Mouse (Mus musculus) lung, embryonic 15.5 days (tissue): ENCODE measurements around the gene Arl15. TPM values are rescaled to one million over a fixed set of nuclear protein-coding genes. Genes with fewer than 3 reads are reported as not detected.

Experiments used
- ATAC-seq: fragments of 200-750 bp; cut with Nextera tagmentation; 2 replicates; pipeline ENCODE4 v1.8.0; 2017; ENCODE audit warnings: moderate number of reproducible peaks, borderline replicate concordance; ENCODE audit not compliant: low FRiP score, low TSS enrichment; ENCODE audit errors: extremely low read depth
- H3K27ac ChIP-seq: fragments of 300-500 bp; sonication (generic); 2 replicates; pipeline ENCODE4 v1.5.1; 2015; ENCODE audit warnings: moderate library complexity, mild to moderate bottlenecking, inconsistent platforms
- H3K27me3 ChIP-seq: fragments of 300-500 bp; sonication (generic); 2 replicates; pipeline ENCODE4 v1.6.1; 2015; ENCODE audit warnings: inconsistent platforms
- H3K36me3 ChIP-seq: fragments of 300-500 bp; sonication (generic); 2 replicates; pipeline ENCODE4 v1.6.1; 2015; ENCODE audit warnings: inconsistent platforms
- H3K4me1 ChIP-seq: fragments of 300-500 bp; sonication (generic); 2 replicates; pipeline ENCODE4 v1.6.1; 2015; ENCODE audit warnings: inconsistent platforms
- H3K4me2 ChIP-seq: fragments of 300-500 bp; sonication (generic); 2 replicates; pipeline ENCODE4 v1.6.1; 2015; ENCODE audit warnings: inconsistent platforms, mild to moderate bottlenecking, moderate library complexity
- H3K4me3 ChIP-seq: fragments of 300-500 bp; sonication (generic); 2 replicates; pipeline ENCODE4 v1.5.1; 2015; ENCODE audit warnings: mild to moderate bottlenecking, inconsistent platforms
- H3K9ac ChIP-seq: fragments of 300-500 bp; sonication (generic); 2 replicates; pipeline ENCODE4 v1.6.1; 2015; ENCODE audit warnings: inconsistent platforms
- H3K9me3 ChIP-seq: fragments of 300-500 bp; sonication (generic); 2 replicates; pipeline ENCODE4 v1.6.1; 2016; ENCODE audit warnings: inconsistent platforms
- WGBS: fragments of 180-500 bp; shearing (Covaris S2); methylation state at CpG from one replicate; pipeline ENCODE4 v1.1.7; 2015; 5-methylcytosine and 5-hydroxymethylcytosine counted together
- polyA plus RNA-seq: library from polyadenylated mRNA; unstranded; fragments of >200 nt; fragmentation: Nextera tagmentation; extraction: Ambion mirVana; gene quantifications from 2 replicates; pipeline ENCODE4 v1.2.1, GENCODE M21; 2015

Gene Arl15
- polyA plus RNA-seq, 1 experiment from 2014 or later: 10.6 TPM

- Histone ChIP-seq H3K27me3 (no peaks in the 10 kb centered on the region), H3K4me1 (0 out of 2 replicates have a peak, but pooled peaks cover 11% of the 10 kb centered on the region), H3K4me2 (no peak overlapping the region), H3K36me3 (no peaks in the 10 kb centered on the region), H3K27ac (no peak overlapping the region), H3K9me3 (no peaks in the 10 kb centered on the region), H3K9ac (no peak overlapping the region), H3K4me3 (no peak overlapping the region)
- ATAC-seq: no peak
- 34% methylated on average over 19 of the region's 19 CpGs for WGBS
Observed at GRCm38 (mm10) chr13:113880564-113881171, 86.4 kb downstream of the Arl15 start.

- Histone ChIP-seq H3K27me3 (no peaks in the 10 kb centered on the region), H3K9ac (no peak overlapping the region), H3K4me2 (no peak overlapping the region), H3K4me3 (no peak overlapping the region), H3K36me3 (no peaks in the 10 kb centered on the region), H3K9me3 (no peaks in the 10 kb centered on the region), H3K27ac (no peak overlapping the region), H3K4me1 (0 out of 2 replicates have a peak, but pooled peaks cover 11% of the 10 kb centered on the region)
- WGBS: 36% methylated on average over 1 of the region's 1 CpGs
- ATAC-seq: no peak
Observed at GRCm38 (mm10) chr13:113882959-113883358, 88.7 kb downstream of the Arl15 start.

GRCm38 (mm10) chr13:113887090-113887489 is 92.8 kb downstream of the Arl15 start:
- ATAC-seq: no peak
- H3K4me3 ChIP-seq: no peak overlapping the region
- H3K4me2 ChIP-seq: no peak overlapping the region
- no peaks in the 10 kb centered on the region for H3K9me3 ChIP-seq
- 54% methylated on average over 6 of the region's 6 CpGs for WGBS
- no peaks in the 10 kb centered on the region for H3K4me1 ChIP-seq
- H3K9ac ChIP-seq: no peak overlapping the region
- H3K27me3 ChIP-seq: no peaks in the 10 kb centered on the region
- H3K27ac ChIP-seq: no peak overlapping the region
- H3K36me3 ChIP-seq: no peaks in the 10 kb centered on the region

GRCm38 (mm10) chr13:113888126-113888525 is 93.8 kb downstream of the Arl15 start:
- no peak overlapping the region for H3K9ac ChIP-seq
- H3K4me1 ChIP-seq: no peaks in the 10 kb centered on the region
- H3K4me2 ChIP-seq: no peak overlapping the region
- H3K4me3 ChIP-seq: no peak overlapping the region
- no peaks in the 10 kb centered on the region for H3K36me3 ChIP-seq
- 60% methylated on average over 5 of the region's 5 CpGs for WGBS
- H3K9me3 ChIP-seq: no peaks in the 10 kb centered on the region
- H3K27me3 ChIP-seq: no peaks in the 10 kb centered on the region
- H3K27ac ChIP-seq: no peak overlapping the region
- no peak for ATAC-seq

GRCm38 (mm10) chr13:113888704-113889103 is 94.4 kb downstream of the Arl15 start:
- H3K27ac ChIP-seq: no peak overlapping the region
- ATAC-seq: no peak
- H3K4me1 ChIP-seq: no peaks in the 10 kb centered on the region
- no peaks in the 10 kb centered on the region for H3K9me3 ChIP-seq
- H3K36me3 ChIP-seq: no peaks in the 10 kb centered on the region
- no peaks in the 10 kb centered on the region for H3K27me3 ChIP-seq
- H3K9ac ChIP-seq: no peak overlapping the region
- no peak overlapping the region for H3K4me3 ChIP-seq
- H3K4me2 ChIP-seq: no peak overlapping the region
- WGBS: 72% methylated on average over 16 of the region's 16 CpGs

- ATAC-seq: no peak
- Histone ChIP-seq H3K4me3 (no peak overlapping the region), H3K27me3 (no peaks in the 10 kb centered on the region), H3K9me3 (no peaks in the 10 kb centered on the region), H3K4me2 (no peak overlapping the region), H3K9ac (no peak overlapping the region), H3K36me3 (no peaks in the 10 kb centered on the region), H3K27ac (no peak overlapping the region), H3K4me1 (no peaks in the 10 kb centered on the region)
- WGBS: 69% methylated on average over 24 of the region's 24 CpGs
Observed at GRCm38 (mm10) chr13:113889140-113890055, 95.1 kb downstream of the Arl15 start.

- 0 out of 2 replicates have a peak, but pooled peaks cover 4% of the 10 kb centered on the region for H3K4me1 ChIP-seq
- H3K4me3 ChIP-seq: no peak overlapping the region
- no peak overlapping the region for H3K4me2 ChIP-seq
- no peaks in the 10 kb centered on the region for H3K9me3 ChIP-seq
- H3K27me3 ChIP-seq: no peaks in the 10 kb centered on the region
- ATAC-seq: no peak
- no peak overlapping the region for H3K9ac ChIP-seq
- H3K27ac ChIP-seq: no peak overlapping the region
- no peaks in the 10 kb centered on the region for H3K36me3 ChIP-seq
- 83% methylated on average over 10 of the region's 10 CpGs for WGBS
Observed at GRCm38 (mm10) chr13:113896684-113897083, 102.4 kb downstream of the Arl15 start.

- Histone ChIP-seq H3K9me3 (no peaks in the 10 kb centered on the region), H3K9ac (no peak overlapping the region), H3K36me3 (no peaks in the 10 kb centered on the region), H3K4me2 (no peak overlapping the region), H3K4me1 (0 out of 2 replicates have a peak, but pooled peaks cover 4% of the 10 kb centered on the region), H3K27me3 (no peaks in the 10 kb centered on the region), H3K4me3 (no peak overlapping the region), H3K27ac (no peak overlapping the region)
- 60% methylated on average over 3 of the region's 3 CpGs for WGBS
- no peak for ATAC-seq
Observed at GRCm38 (mm10) chr13:113897498-113897897, 103.2 kb downstream of the Arl15 start.

GRCm38 (mm10) chr13:113897951-113898350 is 103.6 kb downstream of the Arl15 start:
- Histone ChIP-seq H3K4me1 (0 out of 2 replicates have a peak, but pooled peaks cover 4% of the 10 kb centered on the region), H3K9ac (no peak overlapping the region), H3K9me3 (no peaks in the 10 kb centered on the region), H3K4me2 (no peak overlapping the region), H3K4me3 (no peak overlapping the region), H3K27me3 (no peaks in the 10 kb centered on the region), H3K27ac (no peak overlapping the region), H3K36me3 (no peaks in the 10 kb centered on the region)
- ATAC-seq: no peak
- WGBS: 72% methylated on average over 9 of the region's 9 CpGs

GRCm38 (mm10) chr13:113901001-113901545 is 106.8 kb downstream of the Arl15 start:
- H3K4me1 ChIP-seq: 0 out of 2 replicates have a peak, but pooled peaks cover 4% of the 10 kb centered on the region
- WGBS: 60% methylated on average over 11 of the region's 11 CpGs
- H3K4me2 ChIP-seq: no peak overlapping the region
- no peak overlapping the region for H3K27ac ChIP-seq
- H3K9me3 ChIP-seq: no peaks in the 10 kb centered on the region
- no peak for ATAC-seq
- H3K36me3 ChIP-seq: no peaks in the 10 kb centered on the region
- no peaks in the 10 kb centered on the region for H3K27me3 ChIP-seq
- no peak overlapping the region for H3K9ac ChIP-seq
- H3K4me3 ChIP-seq: no peak overlapping the region

- H3K36me3 ChIP-seq: no peaks in the 10 kb centered on the region
- H3K27ac ChIP-seq: no peak overlapping the region
- no peak overlapping the region for H3K9ac ChIP-seq
- H3K9me3 ChIP-seq: no peaks in the 10 kb centered on the region
- no peaks in the 10 kb centered on the region for H3K27me3 ChIP-seq
- no peak for ATAC-seq
- no peak overlapping the region for H3K4me2 ChIP-seq
- WGBS: 64% methylated on average over 6 of the region's 6 CpGs
- no peaks in the 10 kb centered on the region for H3K4me1 ChIP-seq
- no peak overlapping the region for H3K4me3 ChIP-seq
Observed at GRCm38 (mm10) chr13:113903255-113903654, 109.0 kb downstream of the Arl15 start.

GRCm38 (mm10) chr13:113911986-113912519 is 117.7 kb downstream of the Arl15 start:
- Histone ChIP-seq H3K27ac (no peak overlapping the region), H3K9me3 (no peaks in the 10 kb centered on the region), H3K9ac (no peak overlapping the region), H3K27me3 (no peaks in the 10 kb centered on the region), H3K4me1 (no peaks in the 10 kb centered on the region), H3K36me3 (no peaks in the 10 kb centered on the region), H3K4me3 (no peak overlapping the region), H3K4me2 (no peak overlapping the region)
- ATAC-seq: no peak
- 53% methylated on average over 11 of the region's 11 CpGs for WGBS
